Mouse (Mus musculus) left cerebral cortex, adult 11 months (tissue): ENCODE measurements at regions not wholly inside any gene's neighbourhood (a gene's known extent, or its start where the extent isn't known, plus 50 kb on each side); places are given as distances from the start of the nearest gene placed in this dataset.

Experiments used
- DNase-seq: peaks from one replicate; pipeline ENCODE4 v3.0.0; 2022; ENCODE audit warnings: low spot score

- no peak for DNase-seq
These were observed 980.8 kb upstream of the Cited2 start for GRCm38 (mm10) chr10:16742246-16742645.

- DNase-seq, result no peak
These were observed 971.5 kb upstream of the Cited2 start for GRCm38 (mm10) chr10:16751546-16751945.

GRCm38 (mm10) chr10:16789641-16790243 lies 933.3 kb upstream of the Cited2 start:
- no peak for DNase-seq

GRCm38 (mm10) chr10:16803978-16804377 lies 919.0 kb upstream of the Cited2 start:
- no peak for DNase-seq

- no peak for DNase-seq
These were observed 912.3 kb upstream of the Cited2 start for GRCm38 (mm10) chr10:16810716-16811115.

- DNase-seq, result no peak
These were observed 909.0 kb upstream of the Cited2 start for GRCm38 (mm10) chr10:16814013-16814412.

GRCm38 (mm10) chr10:16861534-16861933 lies 861.5 kb upstream of the Cited2 start:
- DNase-seq, result no peak

- DNase-seq, result no peak
These were observed 856.1 kb upstream of the Cited2 start for GRCm38 (mm10) chr10:16866914-16867313.

- DNase-seq, result no peak
These were observed 848.9 kb upstream of the Cited2 start for GRCm38 (mm10) chr10:16874131-16874530.

- no peak for DNase-seq
These were observed 844.8 kb upstream of the Cited2 start for GRCm38 (mm10) chr10:16878197-16878596.

- no peak for DNase-seq
These were observed 829.7 kb upstream of the Cited2 start for GRCm38 (mm10) chr10:16893316-16893715.

GRCm38 (mm10) chr10:16895332-16895731 lies 827.7 kb upstream of the Cited2 start:
- no peak for DNase-seq

- no peak for DNase-seq
These were observed 800.1 kb upstream of the Cited2 start for GRCm38 (mm10) chr10:16922888-16923287.

GRCm38 (mm10) chr10:16923851-16924250 lies 799.2 kb upstream of the Cited2 start:
- DNase-seq, result no peak

- no peak for DNase-seq
These were observed 785.3 kb upstream of the Cited2 start for GRCm38 (mm10) chr10:16937705-16938104.

GRCm38 (mm10) chr10:16951636-16952035 lies 771.4 kb upstream of the Cited2 start:
- DNase-seq, result no peak

- DNase-seq, result no peak
These were observed 762.0 kb upstream of the Cited2 start for GRCm38 (mm10) chr10:16960971-16961370.

GRCm38 (mm10) chr10:16962463-16962862 lies 760.6 kb upstream of the Cited2 start:
- DNase-seq, result no peak

- DNase-seq, result no peak
These were observed 744.2 kb upstream of the Cited2 start for GRCm38 (mm10) chr10:16978770-16979169.

GRCm38 (mm10) chr10:16990227-16990626 lies 732.8 kb upstream of the Cited2 start:
- DNase-seq, result no peak

GRCm38 (mm10) chr10:16993789-16994188 lies 729.2 kb upstream of the Cited2 start:
- no peak for DNase-seq

GRCm38 (mm10) chr10:16994526-16994925 lies 728.5 kb upstream of the Cited2 start:
- DNase-seq, result no peak

- DNase-seq, result no peak
These were observed 728.0 kb upstream of the Cited2 start for GRCm38 (mm10) chr10:16995010-16995409.

GRCm38 (mm10) chr10:16996820-16997466 lies 726.1 kb upstream of the Cited2 start:
- peak; percentile 8 for DNase-seq
